Mouse (Mus musculus): ENCODE measurements around the gene Itsn2. TPM values are rescaled to one million over a fixed set of nuclear protein-coding genes. Genes with fewer than 3 reads are reported as not detected.

The Itsn2 gene
- polyA plus RNA-seq, 1 experiment from 2014 or later, result 38.5 TPM

DNA sequence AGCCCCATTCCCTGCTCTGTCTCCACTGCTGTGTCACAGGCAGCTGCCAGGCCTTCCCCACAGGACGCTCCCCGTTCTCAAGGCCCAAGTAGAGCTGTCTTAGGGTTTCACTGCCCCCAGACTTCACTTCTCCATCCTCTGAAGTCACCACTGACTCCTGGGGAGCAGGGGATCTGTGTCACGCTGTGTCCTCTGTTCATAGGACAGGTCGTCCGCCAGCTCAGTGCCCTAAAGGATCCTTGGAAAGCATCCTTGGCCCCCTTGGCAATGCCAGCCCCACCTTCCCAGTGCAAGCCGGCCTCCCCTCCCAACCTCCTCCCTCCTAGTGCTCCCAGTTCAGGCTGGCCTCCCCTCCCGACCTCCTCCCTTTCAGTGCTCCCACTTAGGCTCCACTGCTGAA is 117.5 kb downstream of the Itsn2 start:
- H3K36me3 ChIP-seq, result peaks cover 67% of the 10 kb centered on the region

DNA sequence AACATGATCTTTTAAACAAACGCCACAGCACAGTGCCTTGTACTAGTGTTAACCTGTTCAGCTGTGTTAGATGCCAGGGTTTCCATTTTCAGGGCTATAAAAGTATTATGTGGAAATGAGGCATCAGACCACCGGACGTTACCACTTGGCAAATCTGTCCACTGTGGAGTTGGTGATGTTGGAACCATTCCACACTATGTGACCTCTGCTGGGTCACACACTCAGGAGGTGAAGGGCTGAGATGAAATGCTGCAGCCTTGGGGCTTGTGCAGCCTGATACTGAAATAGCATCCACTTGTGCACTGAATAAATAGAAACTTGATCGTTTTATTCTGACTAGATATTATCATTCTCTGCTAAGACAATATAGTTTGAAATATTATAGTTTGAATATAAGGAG is 120.9 kb downstream of the Itsn2 start:
- H3K4me1 ChIP-seq (replicated peaks), result peaks cover 18% of the 10 kb centered on the region
- H3K36me3 ChIP-seq, result peaks cover 44% of the 10 kb centered on the region
- no peak overlapping the region for H3K27ac ChIP-seq (ENCODE audit: poor library complexity, severe bottlenecking)

More for the DNA sequence above, 117.5 kb downstream of the Itsn2 start:
- 86% methylated on average over 7 of the region's 7 CpGs for WGBS
- Histone ChIP-seq H3K4me2 (no peak overlapping the region), H3K27ac (ENCODE audit: poor library complexity, severe bottlenecking) (no peak overlapping the region), H3K27me3 (replicated peaks) (no peaks in the 10 kb centered on the region), H3K9ac (no peak overlapping the region), H3K4me3 (no peak overlapping the region), H3K9me3 (replicated peaks) (no peaks in the 10 kb centered on the region), H3K4me1 (replicated peaks) (peaks cover 13% of the 10 kb centered on the region; the same call in 1 of the 2 replicates)
- ATAC-seq (ENCODE audit: insufficient number of reproducible peaks, low FRiP score), result no peak

DNA sequence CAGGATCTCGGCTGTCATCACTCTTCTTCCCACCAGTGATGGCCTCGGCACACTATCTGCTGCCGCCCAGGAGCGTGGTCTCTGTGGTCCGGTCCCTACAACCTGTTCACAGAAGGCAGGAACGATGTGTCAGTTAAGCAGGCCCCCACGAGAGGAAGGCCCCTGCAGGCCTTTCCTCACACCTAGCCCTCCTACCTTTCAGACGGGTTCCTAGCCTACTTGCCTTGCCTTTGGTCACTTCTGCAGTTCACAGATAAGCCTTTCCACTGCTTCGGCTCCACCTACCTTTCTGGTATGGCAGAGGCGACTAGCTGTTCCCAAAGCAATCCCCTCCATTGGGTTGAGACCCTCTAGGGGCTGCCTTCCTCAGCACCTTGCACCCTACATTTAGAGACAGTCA is 123.2 kb downstream of the Itsn2 start:
- peaks cover 30% of the 10 kb centered on the region for H3K4me1 ChIP-seq (replicated peaks)
- no peaks in the 10 kb centered on the region for H3K27me3 ChIP-seq (replicated peaks)
- no peak for ATAC-seq (ENCODE audit: insufficient number of reproducible peaks, low FRiP score)
- H3K36me3 ChIP-seq, result peaks cover 23% of the 10 kb centered on the region
- no peak overlapping the region for H3K4me3 ChIP-seq
- no peaks in the 10 kb centered on the region for H3K9me3 ChIP-seq (replicated peaks)
- no peak overlapping the region for H3K9ac ChIP-seq
- 44% methylated on average over 10 of the region's 10 CpGs for WGBS
- no peak overlapping the region for H3K27ac ChIP-seq (ENCODE audit: poor library complexity, severe bottlenecking)
- no peak overlapping the region for H3K4me2 ChIP-seq

More for the DNA sequence above, 120.9 kb downstream of the Itsn2 start:
- no peaks in the 10 kb centered on the region for H3K9me3 ChIP-seq (replicated peaks)
- H3K4me3 ChIP-seq, result no peak overlapping the region
- ATAC-seq (ENCODE audit: insufficient number of reproducible peaks, low FRiP score), result no peak
- WGBS, result 67% methylated on average over 4 of the region's 4 CpGs
- H3K9ac ChIP-seq, result no peak overlapping the region
- H3K4me2 ChIP-seq, result no peak overlapping the region
- no peaks in the 10 kb centered on the region for H3K27me3 ChIP-seq (replicated peaks)

DNA sequence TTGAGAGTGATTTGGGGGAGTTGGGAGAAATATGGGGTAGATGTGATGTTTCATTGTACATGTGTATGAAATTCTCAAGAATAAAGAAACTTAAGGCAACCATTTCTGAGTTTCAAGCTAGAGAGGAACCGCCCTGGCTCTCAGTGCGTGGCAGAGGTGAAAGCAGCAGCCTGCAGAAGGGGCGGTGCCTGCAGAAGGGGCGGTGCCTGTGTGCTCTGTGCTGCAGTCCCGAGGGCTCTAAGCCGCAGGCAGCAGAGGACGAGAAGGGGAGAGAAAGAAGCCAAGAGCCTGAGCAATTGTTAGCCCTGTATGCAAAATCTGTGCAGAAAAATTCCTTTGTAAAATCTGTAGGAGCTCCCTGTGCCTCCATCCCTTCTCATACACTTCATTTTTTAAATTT is 125.0 kb downstream of the Itsn2 start:
- no peaks in the 10 kb centered on the region for H3K9me3 ChIP-seq (replicated peaks)
- no peak overlapping the region for H3K9ac ChIP-seq
- peaks cover 13% of the 10 kb centered on the region for H3K36me3 ChIP-seq
- no peak overlapping the region for H3K4me2 ChIP-seq
- 10% methylated on average over 7 of the region's 7 CpGs for WGBS
- H3K4me3 ChIP-seq, result no peak overlapping the region
- H3K27me3 ChIP-seq (replicated peaks), result no peaks in the 10 kb centered on the region
- ATAC-seq (ENCODE audit: insufficient number of reproducible peaks, low FRiP score), result peak; percentile 85
- peaks cover 30% of the 10 kb centered on the region for H3K4me1 ChIP-seq (replicated peaks)
- H3K27ac ChIP-seq (ENCODE audit: poor library complexity, severe bottlenecking), result no peak overlapping the region

DNA sequence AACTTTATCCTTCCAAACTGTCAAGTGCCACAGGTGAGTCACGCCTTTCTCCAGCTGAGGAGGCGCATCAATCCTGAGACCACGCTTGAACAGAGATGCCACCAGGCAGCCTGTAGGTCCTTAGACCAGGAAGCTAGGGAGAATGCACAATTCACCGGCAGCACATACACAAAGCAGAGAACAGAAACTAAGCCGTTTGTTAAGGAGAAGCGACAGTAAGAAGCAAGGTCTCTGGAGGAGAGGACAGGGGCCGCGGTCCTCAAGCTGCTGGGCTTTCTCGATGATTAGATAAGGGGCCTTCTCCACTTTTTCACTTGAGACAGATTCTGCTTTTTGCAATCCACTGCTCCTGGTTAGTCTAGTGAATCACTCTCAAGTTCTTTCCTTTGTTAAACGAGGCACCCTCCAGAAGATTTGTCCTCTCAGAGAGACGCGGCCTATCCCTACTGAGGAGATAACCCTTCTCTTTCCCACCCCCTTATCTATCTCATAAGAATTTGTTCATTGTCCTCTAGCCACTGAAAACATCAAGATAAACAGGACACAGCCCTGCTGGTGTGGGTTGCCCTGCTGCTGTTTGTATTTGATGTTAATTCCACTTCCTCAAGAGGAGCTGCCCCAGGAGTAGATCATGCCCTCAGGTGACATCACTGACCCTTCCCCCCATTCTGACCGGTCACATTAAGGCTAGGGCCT is 126.8 kb downstream of the Itsn2 start:
- H3K36me3 ChIP-seq, result no peaks in the 10 kb centered on the region
- H3K27me3 ChIP-seq (replicated peaks), result no peaks in the 10 kb centered on the region
- H3K9ac ChIP-seq, result no peak overlapping the region
- no peak overlapping the region for H3K27ac ChIP-seq (ENCODE audit: poor library complexity, severe bottlenecking)
- H3K4me2 ChIP-seq, result no peak overlapping the region
- H3K4me3 ChIP-seq, result no peak overlapping the region
- ATAC-seq (ENCODE audit: insufficient number of reproducible peaks, low FRiP score), result no peak
- WGBS, result 34% methylated on average over 13 of the region's 13 CpGs
- H3K9me3 ChIP-seq (replicated peaks), result no peaks in the 10 kb centered on the region
- H3K4me1 ChIP-seq (replicated peaks), result peaks cover 27% of the 10 kb centered on the region

DNA sequence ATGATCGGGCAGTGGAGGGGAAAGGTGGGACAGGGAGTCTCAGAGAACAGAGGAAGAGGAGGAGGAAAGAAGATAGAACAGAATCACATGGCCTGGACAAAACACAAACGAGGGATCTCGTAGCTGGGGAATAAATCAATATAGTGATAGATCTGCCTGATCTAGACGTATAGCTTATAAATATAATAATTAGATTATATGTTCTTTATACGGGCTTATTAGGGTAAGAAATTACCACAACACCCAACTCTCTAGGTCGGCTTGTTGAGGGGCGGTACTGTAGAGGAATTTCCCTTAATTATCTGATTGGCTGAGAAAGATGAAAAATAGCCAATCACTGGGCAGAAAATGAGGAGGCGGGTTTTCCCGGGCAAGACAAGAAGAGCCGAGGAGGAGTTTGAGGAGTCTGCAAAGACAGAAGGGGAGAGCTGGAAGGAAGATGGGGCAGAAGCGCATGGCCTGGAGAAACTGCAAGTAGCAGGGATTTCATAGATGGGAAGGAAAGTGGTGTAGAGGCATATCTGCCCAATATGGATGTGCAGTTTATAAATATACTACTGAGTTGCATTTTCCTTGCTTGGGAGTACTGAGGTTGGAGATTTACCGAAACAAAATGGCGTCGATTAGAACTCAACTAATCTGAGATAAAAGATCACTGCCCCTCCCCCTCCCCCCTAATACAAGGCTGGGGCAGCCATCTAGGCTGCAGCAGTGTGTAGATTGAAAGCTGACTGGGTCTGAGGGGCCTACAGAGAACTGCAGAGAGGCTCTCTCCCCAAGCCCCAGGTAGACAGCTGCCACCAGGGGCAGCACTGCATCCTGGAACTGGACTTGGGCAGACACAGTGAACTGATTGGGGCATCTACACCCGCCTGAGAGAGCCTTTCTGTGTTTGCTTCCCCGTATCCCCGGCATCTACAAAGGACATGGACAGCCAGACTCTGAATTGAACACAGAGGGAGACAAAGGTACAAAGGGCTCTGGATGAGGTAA is 127.6 kb downstream of the Itsn2 start:
- H3K27ac ChIP-seq (ENCODE audit: poor library complexity, severe bottlenecking), result no peak overlapping the region
- ATAC-seq (ENCODE audit: insufficient number of reproducible peaks, low FRiP score), result peak; percentile 60; the same call in 1 of the 2 replicates
- no peaks in the 10 kb centered on the region for H3K9me3 ChIP-seq (replicated peaks)
- 0 out of 2 replicates have a peak overlapping the region, but pooled peaks have one; percentile 12 for H3K4me2 ChIP-seq
- peaks cover 23% of the 10 kb centered on the region for H3K4me1 ChIP-seq (replicated peaks)
- H3K36me3 ChIP-seq, result no peaks in the 10 kb centered on the region
- WGBS, result 65% methylated on average over 17 of the region's 17 CpGs
- no peak overlapping the region for H3K4me3 ChIP-seq
- H3K27me3 ChIP-seq (replicated peaks), result no peaks in the 10 kb centered on the region
- no peak overlapping the region for H3K9ac ChIP-seq

DNA sequence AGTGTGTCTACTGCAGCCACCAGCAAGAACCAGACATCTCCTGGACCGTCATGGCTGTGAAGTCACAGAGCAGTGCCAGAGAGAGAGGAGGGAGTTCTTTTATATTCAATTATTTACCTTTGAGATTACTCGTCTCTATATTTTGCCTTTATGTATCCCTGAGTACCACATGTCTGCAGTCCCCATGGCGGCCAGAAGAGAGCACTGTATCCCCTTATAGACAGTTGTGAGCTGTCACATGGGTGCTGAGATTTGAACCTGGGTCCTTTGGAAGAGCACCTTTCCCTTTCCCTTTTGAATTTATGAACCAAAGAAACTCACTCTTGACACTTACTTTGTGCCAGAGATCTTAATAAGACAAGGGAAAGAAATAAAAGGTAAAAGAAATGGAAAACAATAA is 136.7 kb downstream of the Itsn2 start:
- Histone ChIP-seq H3K9ac (no peak overlapping the region), H3K4me2 (no peak overlapping the region), H3K36me3 (no peaks in the 10 kb centered on the region), H3K27me3 (replicated peaks) (peaks cover 2% of the 10 kb centered on the region; the same call in 1 of the 2 replicates), H3K9me3 (replicated peaks) (no peaks in the 10 kb centered on the region), H3K4me3 (no peak overlapping the region), H3K4me1 (replicated peaks) (no peaks in the 10 kb centered on the region), H3K27ac (ENCODE audit: poor library complexity, severe bottlenecking) (no peak overlapping the region)
- 91% methylated on average over 3 of the region's 3 CpGs for WGBS
- no peak for ATAC-seq (ENCODE audit: insufficient number of reproducible peaks, low FRiP score)

DNA sequence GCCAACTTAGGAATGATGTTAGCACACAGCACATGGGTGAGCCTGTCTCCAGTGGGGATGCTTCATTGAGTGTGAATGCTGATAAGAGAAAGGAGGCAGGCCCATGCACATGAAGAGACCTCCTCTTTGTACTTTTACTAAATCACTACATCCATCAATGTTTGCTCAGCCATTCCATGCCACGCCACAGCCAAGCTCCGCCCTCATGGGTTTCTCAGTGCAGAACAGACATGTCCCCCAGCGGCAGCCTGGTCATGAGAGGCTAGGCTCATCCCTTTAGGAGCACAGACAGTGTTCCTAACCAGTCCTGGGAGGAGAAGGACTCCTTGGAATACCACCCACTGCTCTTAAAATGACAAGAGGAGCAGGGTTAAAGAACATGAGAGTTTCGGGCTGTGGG is 139.2 kb downstream of the Itsn2 start:
- no peak overlapping the region for H3K4me2 ChIP-seq
- H3K4me3 ChIP-seq, result no peak overlapping the region
- no peaks in the 10 kb centered on the region for H3K9me3 ChIP-seq (replicated peaks)
- H3K27ac ChIP-seq (ENCODE audit: poor library complexity, severe bottlenecking), result no peak overlapping the region
- no peaks in the 10 kb centered on the region for H3K36me3 ChIP-seq
- no peak overlapping the region for H3K9ac ChIP-seq
- H3K4me1 ChIP-seq (replicated peaks), result no peaks in the 10 kb centered on the region
- ATAC-seq (ENCODE audit: insufficient number of reproducible peaks, low FRiP score), result no peak
- peaks cover 6% of the 10 kb centered on the region; the same call in 1 of the 2 replicates for H3K27me3 ChIP-seq (replicated peaks)
- whole genome bisulfite sequencing, result 69% methylated on average over 4 of the region's 4 CpGs

DNA sequence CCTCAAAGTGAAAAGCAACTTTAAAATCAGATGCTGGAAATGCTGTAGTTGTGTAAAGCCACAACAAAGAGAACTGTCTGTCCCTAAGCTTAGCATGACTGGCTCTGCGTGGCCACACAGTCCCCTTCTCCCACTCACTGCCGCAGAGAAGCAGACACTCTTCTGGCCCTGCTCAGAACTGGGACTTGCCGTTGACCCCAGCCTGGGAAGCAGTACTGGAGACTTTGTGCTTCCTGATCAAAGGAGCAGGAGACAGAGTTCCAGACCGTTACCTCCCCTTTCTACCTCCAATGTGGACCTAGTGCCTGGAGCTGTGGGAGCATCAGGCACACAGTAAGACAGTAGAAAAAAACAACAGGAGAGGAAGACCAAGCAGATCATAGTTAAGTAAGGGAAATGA is 139.9 kb downstream of the Itsn2 start:
- Histone ChIP-seq H3K27me3 (replicated peaks) (peaks cover 6% of the 10 kb centered on the region; the same call in 1 of the 2 replicates), H3K4me1 (replicated peaks) (no peaks in the 10 kb centered on the region), H3K27ac (ENCODE audit: poor library complexity, severe bottlenecking) (no peak overlapping the region), H3K36me3 (no peaks in the 10 kb centered on the region), H3K4me2 (no peak overlapping the region), H3K9me3 (replicated peaks) (no peaks in the 10 kb centered on the region), H3K4me3 (no peak overlapping the region), H3K9ac (no peak overlapping the region)
- ATAC-seq (ENCODE audit: insufficient number of reproducible peaks, low FRiP score), result no peak
- 62% methylated on average over 4 of the region's 4 CpGs for WGBS

DNA sequence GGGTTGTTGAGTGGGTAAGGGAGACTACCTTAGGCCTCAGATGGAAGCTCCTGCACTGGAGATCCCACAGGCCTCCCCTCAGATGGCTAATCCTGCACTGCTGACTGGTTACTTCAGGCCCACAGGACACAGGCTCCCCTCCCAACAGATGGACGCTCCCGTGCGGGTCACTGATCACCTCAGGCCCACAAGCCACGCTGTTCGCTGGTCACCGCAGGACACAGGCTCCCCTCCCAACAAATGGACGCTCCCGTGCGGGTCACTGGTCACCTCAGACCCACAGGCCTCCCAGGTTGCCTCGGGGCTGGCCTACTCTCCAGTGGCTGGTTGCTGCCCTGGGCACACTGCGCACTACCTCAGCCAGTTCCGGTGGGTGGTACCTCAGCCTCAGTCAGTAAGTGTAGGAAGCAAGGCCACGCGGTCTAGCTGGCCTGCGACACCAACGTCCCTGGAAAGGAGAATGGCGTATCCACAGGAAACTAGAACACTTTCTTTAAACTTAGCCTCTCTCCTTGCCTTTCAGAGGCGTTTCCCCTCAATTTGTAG is 145.7 kb downstream of the Itsn2 start, which contains the start of gene Fam228a:
Gene Fam228a (minus strand): TSS at position 400 of the 546 bp plus-strand sequence.
- 86% methylated on average over 18 of the region's 18 CpGs for WGBS
- Histone ChIP-seq H3K9me3 (replicated peaks) (no peaks in the 10 kb centered on the region), H3K4me3 (no peak within 1 kb of the TSS), H3K27ac (ENCODE audit: poor library complexity, severe bottlenecking) (no peak within 1 kb of the TSS), H3K36me3 (no peaks in the 10 kb centered on the region), H3K4me2 (no peak within 1 kb of the TSS), H3K27me3 (replicated peaks) (peaks cover 6% of the 10 kb centered on the region; the same call in 1 of the 2 replicates), H3K4me1 (replicated peaks) (no peaks in the 10 kb centered on the region), H3K9ac (no peak within 1 kb of the TSS)
- no peak for ATAC-seq (ENCODE audit: insufficient number of reproducible peaks, low FRiP score)

DNA sequence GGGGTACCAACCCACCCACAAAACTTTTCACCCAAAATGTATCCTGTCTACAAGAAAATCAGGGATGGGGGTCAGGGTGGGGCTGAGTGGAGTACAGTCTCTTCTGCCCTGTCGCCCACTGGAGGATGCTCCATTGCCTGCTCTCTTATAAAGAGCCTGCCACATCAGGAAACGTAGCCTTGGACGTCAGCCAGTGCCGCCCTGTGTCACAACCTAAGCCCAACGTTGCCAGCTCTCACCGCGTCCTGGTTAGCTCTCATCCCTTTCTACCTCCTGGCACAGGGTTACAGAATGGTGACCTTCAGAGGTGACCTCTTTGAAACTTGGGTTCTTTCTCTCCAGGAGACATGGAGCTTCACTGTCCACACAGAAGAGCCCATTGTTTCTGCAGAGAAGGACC is 148.4 kb downstream of the Itsn2 start:
- H3K4me3 ChIP-seq, result no peak overlapping the region
- no peak for ATAC-seq (ENCODE audit: insufficient number of reproducible peaks, low FRiP score)
- 76% methylated on average over 7 of the region's 7 CpGs for WGBS
- no peaks in the 10 kb centered on the region for H3K4me1 ChIP-seq (replicated peaks)
- H3K27me3 ChIP-seq (replicated peaks), result no peaks in the 10 kb centered on the region
- no peak overlapping the region for H3K4me2 ChIP-seq
- no peaks in the 10 kb centered on the region for H3K9me3 ChIP-seq (replicated peaks)
- H3K9ac ChIP-seq, result no peak overlapping the region
- no peak overlapping the region for H3K27ac ChIP-seq (ENCODE audit: poor library complexity, severe bottlenecking)
- no peaks in the 10 kb centered on the region for H3K36me3 ChIP-seq

Measured in heart, embryonic 12.5 days (tissue).